Mouse (Mus musculus) heart, embryonic 13.5 days (tissue): ENCODE data around the gene Irf4. TPM values are rescaled to one million over a fixed set of nuclear protein-coding genes. Genes with fewer than 3 reads are reported as not detected.

Experiments used
- ATAC-seq: fragments of 200-750 bp; cut with Nextera tagmentation; 2 replicates; pipeline ENCODE4 v1.8.0; 2017; ENCODE audit warnings: moderate TSS enrichment; ENCODE audit not compliant: insufficient number of reproducible peaks, low FRiP score, low TSS enrichment; ENCODE audit errors: extremely low read depth
- H3K27ac ChIP-seq: fragments of 300-500 bp; sonication (generic); replicated peaks from 2 replicates; pipeline ENCODE4 v1.5.1; 2015; ENCODE audit warnings: moderate library complexity, mild to moderate bottlenecking, inconsistent platforms
- H3K27me3 ChIP-seq: fragments of 300-500 bp; sonication (generic); replicated peaks from 2 replicates; pipeline ENCODE4 v1.6.1; 2015; ENCODE audit warnings: mild to moderate bottlenecking, inconsistent platforms
- H3K36me3 ChIP-seq: fragments of 300-500 bp; sonication (generic); 2 replicates; pipeline ENCODE4 v1.6.1; 2015; ENCODE audit warnings: mild to moderate bottlenecking, inconsistent platforms
- H3K4me1 ChIP-seq: fragments of 300-500 bp; sonication (generic); 2 replicates; pipeline ENCODE4 v1.6.1; 2015; ENCODE audit warnings: inconsistent platforms
- H3K4me2 ChIP-seq: fragments of 300-500 bp; sonication (generic); 2 replicates; pipeline ENCODE4 v1.6.1; 2015; ENCODE audit warnings: inconsistent platforms, mild to moderate bottlenecking, moderate library complexity
- H3K4me3 ChIP-seq: fragments of 300-500 bp; sonication (generic); 2 replicates; pipeline ENCODE4 v1.5.1; 2015; ENCODE audit warnings: moderate library complexity, mild to moderate bottlenecking, inconsistent platforms
- H3K9ac ChIP-seq: fragments of 300-500 bp; sonication (generic); 2 replicates; pipeline ENCODE4 v1.6.1; 2015; ENCODE audit warnings: inconsistent platforms, mild to moderate bottlenecking, moderate library complexity
- H3K9me3 ChIP-seq: fragments of 300-500 bp; sonication (generic); 2 replicates; pipeline ENCODE4 v1.6.1; 2016; ENCODE audit warnings: inconsistent platforms
- WGBS: fragments of 180-500 bp; shearing (Covaris S2); methylation state at CpG from one replicate; pipeline ENCODE4 v1.1.7; 2015; ENCODE audit warnings: mixed read lengths; 5-methylcytosine and 5-hydroxymethylcytosine counted together
- polyA plus RNA-seq: library from polyadenylated mRNA; unstranded; fragments of >200 nt; fragmentation: Nextera tagmentation; extraction: Ambion mirVana; gene quantifications from 2 replicates; pipeline ENCODE4 v1.2.1, GENCODE M21; 2015

Gene Irf4
- polyA plus RNA-seq, 1 experiment from 2014 or later: 0.05 TPM

GRCm38 (mm10) chr13:30787036-30787320 lies 38.0 kb downstream of the Irf4 start:
- Histone ChIP-seq H3K27ac (no peak overlapping the region), H3K9me3 (no peaks in the 10 kb centered on the region), H3K9ac (no peak overlapping the region), H3K27me3 (no peaks in the 10 kb centered on the region), H3K4me2 (no peak overlapping the region), H3K36me3 (no peaks in the 10 kb centered on the region), H3K4me3 (no peak overlapping the region), H3K4me1 (peaks cover 42% of the 10 kb centered on the region)
- 54% methylated on average over 2 of the region's 2 CpGs for WGBS
- no peak for ATAC-seq

- WGBS: 78% methylated on average over 2 of the region's 2 CpGs
- ATAC-seq: no peak
- Histone ChIP-seq H3K4me3 (no peak overlapping the region), H3K4me1 (peaks cover 41% of the 10 kb centered on the region), H3K4me2 (no peak overlapping the region), H3K27me3 (no peaks in the 10 kb centered on the region), H3K9ac (no peak overlapping the region), H3K36me3 (no peaks in the 10 kb centered on the region), H3K9me3 (no peaks in the 10 kb centered on the region), H3K27ac (no peak overlapping the region)
Observed at GRCm38 (mm10) chr13:30787556-30787955, 38.5 kb downstream of the Irf4 start.

DNA sequence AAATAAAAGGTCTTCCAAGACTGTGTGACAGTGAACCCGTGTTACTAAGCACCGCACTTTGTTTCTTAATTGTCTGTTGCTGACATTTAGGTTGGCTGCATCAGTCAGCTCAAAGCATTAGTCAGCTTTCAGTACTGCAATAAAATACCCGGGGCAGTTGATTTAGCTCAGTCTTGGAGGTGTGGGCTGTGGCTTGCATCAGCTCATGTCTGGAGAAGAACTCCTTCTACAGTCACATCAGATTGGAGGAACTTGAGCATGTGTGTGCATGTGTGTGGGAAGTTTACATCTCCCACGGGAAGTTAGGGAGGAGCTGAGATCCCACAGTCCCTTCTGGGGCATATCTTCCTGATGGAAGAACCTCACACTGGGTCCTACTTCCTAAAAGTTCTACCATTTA lies 38.9 kb downstream of the Irf4 start:
- Histone ChIP-seq H3K27ac (no peak overlapping the region), H3K4me3 (no peak overlapping the region), H3K27me3 (no peaks in the 10 kb centered on the region), H3K9ac (no peak overlapping the region), H3K36me3 (no peaks in the 10 kb centered on the region), H3K4me1 (peaks cover 42% of the 10 kb centered on the region), H3K4me2 (no peak overlapping the region), H3K9me3 (no peaks in the 10 kb centered on the region)
- ATAC-seq: no peak
- 77% methylated on average over 4 of the region's 4 CpGs for WGBS

GRCm38 (mm10) chr13:30788421-30788820 lies 39.4 kb downstream of the Irf4 start:
- Histone ChIP-seq H3K4me2 (no peak overlapping the region), H3K4me1 (peaks cover 43% of the 10 kb centered on the region), H3K27ac (no peak overlapping the region), H3K9me3 (no peaks in the 10 kb centered on the region), H3K27me3 (no peaks in the 10 kb centered on the region), H3K4me3 (no peak overlapping the region), H3K36me3 (no peaks in the 10 kb centered on the region), H3K9ac (no peak overlapping the region)
- no peak for ATAC-seq
- 75% methylated on average over 3 of the region's 3 CpGs for WGBS

DNA sequence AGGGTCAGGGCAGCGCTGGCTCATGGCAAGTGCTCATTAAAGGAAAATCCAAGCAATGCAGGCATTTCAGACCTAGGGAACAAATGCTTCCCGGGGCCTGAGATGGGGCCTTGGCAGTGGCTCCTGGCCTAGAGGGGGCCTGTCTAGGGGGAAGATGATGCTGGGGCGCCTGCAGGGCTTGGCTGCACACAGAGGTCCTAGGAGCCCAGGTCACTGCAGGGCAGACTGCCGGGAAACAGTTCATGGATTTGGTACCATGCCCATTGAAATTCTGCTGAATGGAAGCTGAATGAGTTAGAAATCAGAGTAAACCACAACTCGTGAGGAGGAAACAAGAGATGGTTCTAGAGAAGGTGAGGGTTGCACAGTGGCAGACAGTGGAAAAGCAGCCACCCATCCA lies 41.0 kb downstream of the Irf4 start:
- H3K9ac ChIP-seq: no peak overlapping the region
- H3K4me2 ChIP-seq: no peak overlapping the region
- H3K36me3 ChIP-seq: no peaks in the 10 kb centered on the region
- no peak overlapping the region for H3K27ac ChIP-seq
- no peaks in the 10 kb centered on the region for H3K9me3 ChIP-seq
- peaks cover 44% of the 10 kb centered on the region for H3K4me1 ChIP-seq
- H3K27me3 ChIP-seq: no peaks in the 10 kb centered on the region
- H3K4me3 ChIP-seq: no peak overlapping the region
- 63% methylated on average over 5 of the region's 5 CpGs for WGBS
- no peak for ATAC-seq

DNA sequence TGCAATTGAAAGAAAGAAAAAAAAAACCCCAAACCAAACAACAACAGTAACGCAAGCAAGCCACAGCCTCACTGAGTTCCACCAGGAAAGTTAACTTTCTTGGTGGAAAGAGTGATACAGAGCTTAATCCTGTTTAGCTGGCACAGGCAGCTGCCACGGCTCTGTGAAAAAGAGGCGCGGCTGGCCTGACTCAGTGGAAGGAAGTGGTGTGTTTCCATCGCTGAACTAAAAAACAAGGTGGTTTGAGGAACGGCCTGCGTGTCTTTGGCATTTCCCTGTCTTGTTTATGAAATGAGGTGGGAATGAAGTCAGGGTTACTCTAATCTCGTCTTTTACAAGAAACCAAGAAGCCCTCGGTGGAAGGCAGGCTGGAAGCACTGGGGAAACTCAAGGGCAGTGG lies 43.3 kb downstream of the Irf4 start:
- Histone ChIP-seq H3K36me3 (no peaks in the 10 kb centered on the region), H3K4me2 (no peak overlapping the region), H3K4me1 (peaks cover 21% of the 10 kb centered on the region), H3K27ac (no peak overlapping the region), H3K4me3 (no peak overlapping the region), H3K27me3 (no peaks in the 10 kb centered on the region), H3K9ac (no peak overlapping the region), H3K9me3 (no peaks in the 10 kb centered on the region)
- no peak for ATAC-seq
- 48% methylated on average over 9 of the region's 9 CpGs for WGBS

- no peak for ATAC-seq
- 32% methylated on average over 3 of the region's 3 CpGs for WGBS
- Histone ChIP-seq H3K9ac (no peak overlapping the region), H3K9me3 (no peaks in the 10 kb centered on the region), H3K27me3 (no peaks in the 10 kb centered on the region), H3K4me2 (no peak overlapping the region), H3K4me3 (no peak overlapping the region), H3K27ac (no peak overlapping the region), H3K4me1 (peaks cover 18% of the 10 kb centered on the region), H3K36me3 (no peaks in the 10 kb centered on the region)
Observed at GRCm38 (mm10) chr13:30792741-30793140, 43.7 kb downstream of the Irf4 start.

DNA sequence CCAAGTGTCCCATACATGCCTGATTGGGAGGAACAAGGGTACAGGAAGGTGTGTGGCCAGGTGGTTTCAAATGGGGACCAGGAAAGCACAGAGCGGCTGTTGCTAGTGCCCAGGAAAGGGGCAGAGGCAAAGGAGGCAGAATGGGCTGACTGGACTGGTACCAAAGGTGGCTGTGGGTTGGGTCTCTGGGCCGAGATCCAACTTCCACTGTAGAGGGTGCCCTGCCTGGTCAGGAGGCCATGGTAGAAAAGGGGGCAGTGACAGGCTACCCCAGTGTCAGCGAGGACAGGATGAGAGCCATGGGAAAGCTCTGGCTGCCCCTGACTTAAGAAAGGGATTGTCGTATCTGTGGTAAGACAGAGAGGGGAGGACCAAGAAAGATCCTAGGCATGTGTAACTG lies 44.2 kb downstream of the Irf4 start:
- WGBS: 72% methylated on average over 4 of the region's 4 CpGs
- Histone ChIP-seq H3K27ac (no peak overlapping the region), H3K4me1 (peaks cover 18% of the 10 kb centered on the region), H3K9ac (no peak overlapping the region), H3K36me3 (no peaks in the 10 kb centered on the region), H3K4me2 (no peak overlapping the region), H3K4me3 (no peak overlapping the region), H3K9me3 (no peaks in the 10 kb centered on the region), H3K27me3 (no peaks in the 10 kb centered on the region)
- no peak for ATAC-seq

GRCm38 (mm10) chr13:30793616-30794015 lies 44.6 kb downstream of the Irf4 start:
- WGBS: 60% methylated on average over 5 of the region's 5 CpGs
- no peak for ATAC-seq
- H3K9ac ChIP-seq: no peak overlapping the region

GRCm38 (mm10) chr13:30795960-30796359 lies 46.9 kb downstream of the Irf4 start:
- Histone ChIP-seq H3K9ac (no peak overlapping the region), H3K4me1 (peaks cover 18% of the 10 kb centered on the region), H3K36me3 (no peaks in the 10 kb centered on the region), H3K27ac (no peak overlapping the region), H3K27me3 (no peaks in the 10 kb centered on the region), H3K4me2 (no peak overlapping the region), H3K9me3 (no peaks in the 10 kb centered on the region), H3K4me3 (no peak overlapping the region)
- ATAC-seq: no peak
- WGBS: 72% methylated on average over 4 of the region's 4 CpGs

More at GRCm38 (mm10) chr13:30793616-30794015, 44.6 kb downstream of the Irf4 start:
- H3K4me2 ChIP-seq: no peak overlapping the region
- H3K4me1 ChIP-seq: peaks cover 18% of the 10 kb centered on the region
- no peak overlapping the region for H3K4me3 ChIP-seq
- no peak overlapping the region for H3K27ac ChIP-seq
- H3K27me3 ChIP-seq: no peaks in the 10 kb centered on the region
- no peaks in the 10 kb centered on the region for H3K36me3 ChIP-seq
- H3K9me3 ChIP-seq: no peaks in the 10 kb centered on the region

DNA sequence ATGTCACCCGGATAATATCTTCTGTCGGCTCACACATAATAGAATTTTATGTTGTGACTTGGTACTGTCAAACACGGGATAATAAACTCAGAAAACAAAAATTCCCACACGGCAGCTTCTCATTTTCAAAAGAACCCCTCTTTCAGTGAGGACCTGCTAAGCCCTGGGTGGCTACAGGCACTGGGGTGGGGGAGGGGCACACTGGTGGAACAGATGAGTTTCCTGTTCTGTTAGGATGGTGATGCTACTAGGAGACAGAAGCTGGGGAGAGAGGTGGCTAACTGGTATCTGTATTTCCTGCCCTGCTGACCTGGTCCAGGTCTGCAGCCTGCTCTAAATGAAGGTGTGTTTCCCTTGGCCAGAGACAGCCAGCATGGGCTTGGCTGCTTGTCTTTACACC lies 52.9 kb downstream of the Irf4 start:
- no peaks in the 10 kb centered on the region for H3K36me3 ChIP-seq
- no peak overlapping the region for H3K4me2 ChIP-seq
- H3K27me3 ChIP-seq: no peaks in the 10 kb centered on the region
- WGBS: 65% methylated on average over 4 of the region's 4 CpGs
- H3K4me3 ChIP-seq: no peak overlapping the region
- no peak overlapping the region for H3K9ac ChIP-seq
- H3K27ac ChIP-seq: no peak overlapping the region
- H3K9me3 ChIP-seq: no peaks in the 10 kb centered on the region
- no peaks in the 10 kb centered on the region for H3K4me1 ChIP-seq
- ATAC-seq: no peak

DNA sequence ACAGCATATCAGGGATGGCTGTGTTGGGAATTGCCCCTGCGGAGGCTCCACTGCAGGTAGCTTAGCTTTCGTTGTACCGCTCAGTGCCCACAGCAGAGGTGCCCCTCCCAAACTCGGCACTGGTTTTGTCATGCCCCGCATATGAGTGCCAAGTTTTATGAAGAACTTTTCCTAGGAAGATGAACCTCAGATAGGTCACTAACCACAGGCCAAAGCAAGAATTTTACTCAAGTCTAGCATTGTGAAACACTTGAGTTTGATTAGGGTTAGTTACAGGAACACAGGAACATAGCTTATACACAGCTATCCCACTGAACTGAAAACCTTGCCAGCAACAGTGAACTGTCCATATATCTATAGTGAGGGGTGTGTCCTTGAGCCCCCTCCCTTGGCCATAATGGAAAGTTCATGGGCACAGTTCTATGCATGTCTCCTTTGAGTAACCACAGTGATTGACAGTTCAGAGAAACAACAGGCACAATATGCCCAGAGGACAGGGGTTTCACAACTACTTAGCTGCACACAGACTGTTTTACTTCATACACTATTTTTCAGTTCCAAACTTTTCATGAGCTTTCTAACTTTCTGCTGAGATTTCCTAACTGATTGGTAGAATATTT lies 53.4 kb downstream of the Irf4 start:
- H3K27me3 ChIP-seq: no peaks in the 10 kb centered on the region
- no peaks in the 10 kb centered on the region for H3K36me3 ChIP-seq
- no peak overlapping the region for H3K4me3 ChIP-seq
- no peak overlapping the region for H3K4me2 ChIP-seq
- no peaks in the 10 kb centered on the region for H3K9me3 ChIP-seq
- H3K27ac ChIP-seq: no peak overlapping the region
- no peaks in the 10 kb centered on the region for H3K4me1 ChIP-seq
- H3K9ac ChIP-seq: no peak overlapping the region
- 86% methylated on average over 5 of the region's 5 CpGs for WGBS
- no peak for ATAC-seq
